Mouse (Mus musculus) ES-Bruce4 (cell line): ENCODE data around the gene Cc2d2b. TPM values are rescaled to one million over a fixed set of nuclear protein-coding genes. Genes with fewer than 3 reads are reported as not detected.

ENCODE experiments used
- H3K27ac ChIP-seq: 2 replicates; pipeline ENCODE4 v1.5.1; 2012; ENCODE audit warnings: low read length, inconsistent platforms; ENCODE audit not compliant: insufficient read depth
- H3K27me3 ChIP-seq: 2 replicates; pipeline ENCODE4 v1.6.1; 2012; ENCODE audit warnings: mild to moderate bottlenecking, low read length, inconsistent platforms; ENCODE audit not compliant: control insufficient read depth, poor library complexity, insufficient read depth, severe bottlenecking
- H3K36me3 ChIP-seq: 2 replicates; pipeline ENCODE4 v1.6.1; 2012; ENCODE audit warnings: inconsistent platforms, mild to moderate bottlenecking, low read length, moderate library complexity; ENCODE audit not compliant: control insufficient read depth, poor library complexity, insufficient read depth, severe bottlenecking
- H3K4me1 ChIP-seq: one replicate; pipeline ENCODE4 v1.8.1; 2011; ENCODE audit warnings: low read length; ENCODE audit not compliant: control insufficient read depth, insufficient read depth
- H3K4me3 ChIP-seq: 2 replicates; pipeline ENCODE4 v1.5.1; 2011; ENCODE audit warnings: low read depth, mild to moderate bottlenecking, low read length
- H3K9ac ChIP-seq: 2 replicates; pipeline ENCODE4 v1.6.1; 2012; ENCODE audit warnings: low read depth, mild to moderate bottlenecking, inconsistent platforms; ENCODE audit not compliant: poor library complexity, severe bottlenecking
- H3K9me3 ChIP-seq: replicated peaks from 2 replicates; pipeline ENCODE4 v1.6.1; 2012; ENCODE audit warnings: mild to moderate bottlenecking, low read length, inconsistent platforms; ENCODE audit not compliant: control insufficient read depth, poor library complexity, insufficient read depth, severe bottlenecking
- CTCF ChIP-seq: IDR thresholded peaks from one replicate; pipeline ENCODE4 v1.8.1; 2011; ENCODE audit warnings: low read depth, low read length
- EP300 ChIP-seq: IDR thresholded peaks from 2 replicates; pipeline ENCODE4 v1.6.1; 2011; ENCODE audit warnings: low read depth, low read length; ENCODE audit not compliant: insufficient read depth
- POLR2A ChIP-seq: IDR thresholded peaks from one replicate; pipeline ENCODE4 v1.8.1; 2011; ENCODE audit warnings: low read length; ENCODE audit not compliant: insufficient read depth
- polyA plus RNA-seq: library from polyadenylated mRNA; stranded (reverse); fragments of >200 nt; gene quantifications from 2 replicates; pipeline ENCODE4 v1.2.4, GENCODE M21; 2011; ENCODE audit warnings: low read depth; ENCODE audit not compliant: missing spikeins, insufficient read depth, insufficient read length

Cc2d2b gene
- polyA plus RNA-seq, 1 experiment = 0.60 TPM

DNA sequence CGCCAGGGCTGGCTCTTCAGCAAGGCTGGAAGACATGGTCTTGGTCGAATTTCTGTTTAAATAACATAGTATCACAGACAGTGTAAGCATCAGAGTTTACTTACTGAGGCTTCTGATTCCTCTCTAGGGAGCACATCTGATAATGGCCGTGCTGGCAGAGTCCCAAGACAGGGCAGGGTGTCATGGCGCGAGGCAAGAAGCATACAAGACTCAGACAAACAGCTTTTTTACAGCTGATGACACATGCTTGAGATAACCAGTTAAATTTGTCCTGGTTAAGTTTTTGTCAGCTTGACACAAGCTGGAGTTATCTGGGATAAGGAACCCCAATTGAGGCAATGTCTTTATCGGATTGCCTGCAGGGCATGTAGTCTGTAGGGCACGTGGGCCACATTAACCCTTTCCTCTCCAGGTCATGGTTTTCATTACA, 20.8 kb downstream of the Cc2d2b start:
- no peak overlapping the region for H3K27ac ChIP-seq
- no peak for TF ChIP-seq EP300
- no peak for TF ChIP-seq POLR2A
- no peak for TF ChIP-seq CTCF
- H3K4me1 ChIP-seq = no peaks in the 10 kb centered on the region
- no peaks in the 10 kb centered on the region for H3K36me3 ChIP-seq
- no peaks in the 10 kb centered on the region for H3K9me3 ChIP-seq
- H3K9ac ChIP-seq = no peak overlapping the region
- no peaks in the 10 kb centered on the region for H3K27me3 ChIP-seq
- H3K4me3 ChIP-seq = no peak overlapping the region

- Histone ChIP-seq H3K4me1 (no peaks in the 10 kb centered on the region), H3K27ac (no peak overlapping the region), H3K9me3 (no peaks in the 10 kb centered on the region), H3K27me3 (no peaks in the 10 kb centered on the region), H3K9ac (no peak overlapping the region), H3K36me3 (no peaks in the 10 kb centered on the region), H3K4me3 (no peak overlapping the region)
- no peak for TF ChIP-seq POLR2A
- no peak for TF ChIP-seq EP300
- no peak for TF ChIP-seq CTCF
These were observed 39.6 kb downstream of the Cc2d2b start for GRCm38 (mm10) chr19:40788004-40788714.

DNA sequence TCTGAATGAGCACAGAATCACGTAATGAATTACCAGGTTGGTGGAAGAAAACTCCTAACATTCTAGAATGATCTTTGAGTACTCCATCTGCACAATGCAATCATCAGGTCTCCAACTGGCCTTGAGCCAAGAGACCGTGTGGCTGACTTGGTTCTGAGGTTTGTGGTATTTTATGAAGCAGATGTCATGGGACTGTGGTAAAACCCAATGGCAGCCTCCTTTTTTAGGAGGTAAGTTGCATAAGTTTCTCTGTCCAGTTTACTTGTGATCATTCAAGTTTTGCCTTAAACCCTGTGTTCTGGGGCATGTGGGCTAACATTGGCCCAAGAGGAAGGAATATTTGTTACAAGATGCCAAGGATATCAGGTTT, 40.1 kb downstream of the Cc2d2b start:
- H3K4me3 ChIP-seq = no peak overlapping the region
- H3K9me3 ChIP-seq = no peaks in the 10 kb centered on the region
- no peak overlapping the region for H3K27ac ChIP-seq
- H3K27me3 ChIP-seq = no peaks in the 10 kb centered on the region
- no peaks in the 10 kb centered on the region for H3K36me3 ChIP-seq
- no peak for TF ChIP-seq EP300
- no peak for TF ChIP-seq CTCF
- TF ChIP-seq POLR2A = no peak
- H3K9ac ChIP-seq = no peak overlapping the region
- H3K4me1 ChIP-seq = no peaks in the 10 kb centered on the region

GRCm38 (mm10) chr19:40805176-40805737, 56.7 kb downstream of the Cc2d2b start:
- no peaks in the 10 kb centered on the region for H3K4me1 ChIP-seq
- no peak overlapping the region for H3K4me3 ChIP-seq
- no peaks in the 10 kb centered on the region for H3K36me3 ChIP-seq
- H3K27ac ChIP-seq = no peak overlapping the region
- no peaks in the 10 kb centered on the region for H3K27me3 ChIP-seq
- no peak overlapping the region for H3K9ac ChIP-seq
- TF ChIP-seq POLR2A (no peak), CTCF (no peak), EP300 (no peak)
- no peaks in the 10 kb centered on the region for H3K9me3 ChIP-seq

GRCm38 (mm10) chr19:40809858-40810257, 61.3 kb downstream of the Cc2d2b start:
- Histone ChIP-seq H3K4me1 (no peaks in the 10 kb centered on the region), H3K27ac (no peak overlapping the region), H3K9ac (no peak overlapping the region), H3K27me3 (no peaks in the 10 kb centered on the region; the same call in 1 of the 2 replicates), H3K4me3 (no peak overlapping the region), H3K9me3 (no peaks in the 10 kb centered on the region), H3K36me3 (no peaks in the 10 kb centered on the region)
- no peak for TF ChIP-seq EP300

GRCm38 (mm10) chr19:40811840-40812239, 63.3 kb downstream of the Cc2d2b start:
- no peaks in the 10 kb centered on the region; the same call in 1 of the 2 replicates for H3K27me3 ChIP-seq
- H3K36me3 ChIP-seq = no peaks in the 10 kb centered on the region
- no peak overlapping the region for H3K27ac ChIP-seq
- no peaks in the 10 kb centered on the region for H3K9me3 ChIP-seq
- TF ChIP-seq POLR2A (no peak), CTCF (no peak), EP300 (no peak)
- no peak overlapping the region for H3K9ac ChIP-seq
- no peaks in the 10 kb centered on the region for H3K4me1 ChIP-seq
- H3K4me3 ChIP-seq = no peak overlapping the region

DNA sequence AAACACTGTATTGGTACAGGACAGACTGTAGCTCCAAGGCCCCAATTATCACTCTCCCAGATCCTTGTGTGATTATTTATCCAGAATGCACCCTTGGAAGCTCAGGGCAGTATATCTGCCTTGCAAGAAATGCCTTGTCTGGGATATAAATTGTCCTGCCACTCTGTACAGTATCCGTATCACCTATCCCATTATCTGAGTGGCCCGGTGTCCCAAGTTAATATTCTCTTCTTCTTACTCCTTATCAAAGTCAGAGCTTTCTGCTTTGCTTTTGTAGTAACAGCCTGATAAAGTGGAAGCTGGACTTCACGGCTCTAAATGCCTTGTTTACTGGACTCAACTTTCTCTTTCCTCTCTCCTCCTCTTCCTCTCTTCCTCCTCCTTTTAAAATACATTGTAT, 64.2 kb downstream of the Cc2d2b start:
- no peak overlapping the region for H3K27ac ChIP-seq
- H3K9ac ChIP-seq = no peak overlapping the region
- H3K4me3 ChIP-seq = no peak overlapping the region
- no peaks in the 10 kb centered on the region for H3K36me3 ChIP-seq
- no peaks in the 10 kb centered on the region for H3K4me1 ChIP-seq
- no peaks in the 10 kb centered on the region for H3K9me3 ChIP-seq
- no peaks in the 10 kb centered on the region; the same call in 1 of the 2 replicates for H3K27me3 ChIP-seq
- no peak for TF ChIP-seq EP300
- no peak for TF ChIP-seq CTCF
- no peak for TF ChIP-seq POLR2A
